Mouse (Mus musculus) liver, embryonic 14.5 days (tissue): ENCODE measurements at regions not wholly inside any gene's neighbourhood (a gene's known extent, or its start where the extent isn't known, plus 50 kb on each side); places are given as distances from the start of the nearest gene placed in this dataset.

Source experiments
- ATAC-seq: fragments of 200-750 bp; cut with Nextera tagmentation; 2 replicates; pipeline ENCODE4 v1.8.0; 2017; ENCODE audit warnings: moderate number of reproducible peaks, mild to moderate bottlenecking, moderate library complexity; ENCODE audit not compliant: insufficient read depth
- DNase-seq, 3 experiments: peaks; one replicate each; pipeline ENCODE4 v3.0.0-alpha.2; 2012 to 2013; ENCODE audit warnings: low read depth in 3 of 3, low spot score in 3 of 3
- H3K27ac ChIP-seq: fragments of 300-500 bp; sonication (generic); 2 replicates; pipeline ENCODE4 v1.5.1; 2014; ENCODE audit warnings: moderate library complexity, mild to moderate bottlenecking, control low read depth, inconsistent platforms
- H3K27me3 ChIP-seq: fragments of 300-500 bp; sonication (generic); 2 replicates; pipeline ENCODE4 v1.6.1; 2014; ENCODE audit warnings: mild to moderate bottlenecking, low read length, moderate library complexity; ENCODE audit not compliant: control insufficient read depth, insufficient read depth
- H3K36me3 ChIP-seq: fragments of 300-500 bp; sonication (generic); replicated peaks from 2 replicates; pipeline ENCODE4 v1.6.1; 2014; ENCODE audit warnings: low read depth; ENCODE audit not compliant: control insufficient read depth, insufficient read depth
- H3K4me1 ChIP-seq, 2 experiments: fragments of 200-500 bp in 1 of 2; fragments of 300-500 bp in 1 of 2; sonication (generic) in 1 of 2; replicated peaks; 2 replicates each; pipeline ENCODE4 v1.6.1; 2012 to 2014; ENCODE audit warnings: antibody characterized with exemption in 1 of 2, inconsistent platforms in 1 of 2, low read length in 1 of 2; ENCODE audit not compliant: control insufficient read depth in 2 of 2, insufficient read depth in 2 of 2
- H3K4me2 ChIP-seq: fragments of 300-500 bp; sonication (generic); 2 replicates; pipeline ENCODE4 v1.6.1; 2014; ENCODE audit warnings: low read depth, mild to moderate bottlenecking, control low read depth, moderate library complexity
- H3K4me3 ChIP-seq, 2 experiments: fragments of 200-500 bp in 1 of 2; fragments of 300-500 bp in 1 of 2; sonication (generic) in 1 of 2; 2 replicates each; pipeline ENCODE4 v1.5.1; 2012 to 2014; ENCODE audit warnings: low read depth in 2 of 2, low read length in 2 of 2, mild to moderate bottlenecking in 2 of 2, control low read depth in 1 of 2, inconsistent platforms in 1 of 2, moderate library complexity in 1 of 2; ENCODE audit not compliant: insufficient read depth in 1 of 2
- H3K9ac ChIP-seq: fragments of 300-500 bp; sonication (generic); replicated peaks from 2 replicates; pipeline ENCODE4 v1.6.1; 2014; ENCODE audit warnings: mild to moderate bottlenecking, control low read depth, moderate library complexity
- H3K9me3 ChIP-seq: fragments of 300-500 bp; sonication (generic); 2 replicates; pipeline ENCODE4 v1.6.1; 2016; ENCODE audit warnings: low read length, mixed read lengths; ENCODE audit not compliant: control insufficient read depth
- CTCF ChIP-seq: IDR thresholded peaks from 2 replicates; pipeline ENCODE4 v1.5.1; 2016; ENCODE audit warnings: antibody characterized with exemption, low read depth, control low read depth
- EP300 ChIP-seq: IDR thresholded peaks from 2 replicates; pipeline ENCODE4 v1.6.1; 2016; ENCODE audit warnings: antibody characterized with exemption, low read depth
- WGBS: fragments of 180-500 bp; shearing (Covaris S2); extraction: QIAGEN DNeasy Blood & Tissue Kit; methylation state at CpG from one replicate; pipeline ENCODE4 v1.1.7; 2014; ENCODE audit not compliant: insufficient replicate concordance; 5-methylcytosine and 5-hydroxymethylcytosine counted together

GRCm38 (mm10) chr6:19945693-19946092, 1079.6 kb downstream of the Ankrd7 start:
- no peak for ATAC-seq
- H3K9ac ChIP-seq, result no peak overlapping the region
- no peak overlapping the region for H3K4me2 ChIP-seq
- WGBS, result 57% methylated on average over 4 of the region's 4 CpGs
- no peak overlapping the region for H3K27ac ChIP-seq
- no peak overlapping the region for H3K4me3 ChIP-seq
- H3K9me3 ChIP-seq, result no peaks in the 10 kb centered on the region
- TF ChIP-seq CTCF (no peak), EP300 (no peak)
- H3K4me1 ChIP-seq, result no peaks in the 10 kb centered on the region
- DNase-seq, result no peak
- no peaks in the 10 kb centered on the region for H3K36me3 ChIP-seq
- no peaks in the 10 kb centered on the region for H3K27me3 ChIP-seq

- DNase-seq, result no peak
- ATAC-seq, result no peak
- no peaks in the 10 kb centered on the region for H3K4me1 ChIP-seq
- no peak overlapping the region for H3K4me3 ChIP-seq
- no peak overlapping the region for H3K27ac ChIP-seq
- no peak overlapping the region for H3K9ac ChIP-seq
- no peak overlapping the region for H3K4me2 ChIP-seq
- TF ChIP-seq CTCF (no peak), EP300 (no peak)
- no peaks in the 10 kb centered on the region for H3K9me3 ChIP-seq
- 5% methylated on average over 1 of the region's 1 CpGs for WGBS
- H3K27me3 ChIP-seq, result no peaks in the 10 kb centered on the region
- H3K36me3 ChIP-seq, result no peaks in the 10 kb centered on the region
These were observed 1109.8 kb downstream of the Ankrd7 start for GRCm38 (mm10) chr6:19975898-19976297.

GRCm38 (mm10) chr6:19991829-19992228, 1125.7 kb downstream of the Ankrd7 start:
- Histone ChIP-seq H3K4me3 (no peak overlapping the region), H3K9ac (no peak overlapping the region), H3K27me3 (no peaks in the 10 kb centered on the region), H3K36me3 (no peaks in the 10 kb centered on the region), H3K4me2 (no peak overlapping the region), H3K4me1 (no peaks in the 10 kb centered on the region), H3K9me3 (no peaks in the 10 kb centered on the region), H3K27ac (no peak overlapping the region)
- no peak for ATAC-seq
- no peak for TF ChIP-seq CTCF
- no peak for TF ChIP-seq EP300
- peak; percentile 3 to 11 (median 7) for DNase-seq
- 14% methylated on average over 1 of the region's 1 CpGs for WGBS

- DNase-seq (peak in 1 of 3 experiments; percentile 3), ATAC-seq (peak; percentile 56; the same call in 1 of the 2 replicates)
These were observed 1162.3 kb downstream of the Ankrd7 start for GRCm38 (mm10) chr6:20028466-20028865.

GRCm38 (mm10) chr6:20037769-20038168, 1171.7 kb downstream of the Ankrd7 start:
- Histone ChIP-seq H3K4me1 (no peaks in the 10 kb centered on the region), H3K27me3 (no peaks in the 10 kb centered on the region), H3K9ac (no peak overlapping the region), H3K36me3 (no peaks in the 10 kb centered on the region), H3K4me2 (no peak overlapping the region), H3K27ac (no peak overlapping the region), H3K9me3 (no peaks in the 10 kb centered on the region), H3K4me3 (no peak overlapping the region)
- TF ChIP-seq CTCF (no peak), EP300 (no peak)
- DNase-seq (no peak), ATAC-seq (no peak)
- WGBS, result 24% methylated on average over 1 of the region's 1 CpGs

More at GRCm38 (mm10) chr6:20028466-20028865, 1162.3 kb downstream of the Ankrd7 start:
- H3K4me2 ChIP-seq, result no peak overlapping the region
- H3K36me3 ChIP-seq, result no peaks in the 10 kb centered on the region
- H3K27ac ChIP-seq, result no peak overlapping the region
- no peaks in the 10 kb centered on the region for H3K27me3 ChIP-seq
- no peak overlapping the region for H3K4me3 ChIP-seq
- H3K9ac ChIP-seq, result no peak overlapping the region
- no peaks in the 10 kb centered on the region for H3K4me1 ChIP-seq
- H3K9me3 ChIP-seq, result no peaks in the 10 kb centered on the region
- TF ChIP-seq CTCF (no peak), EP300 (no peak)

GRCm38 (mm10) chr6:20078666-20079065, 1136.6 kb upstream of the Kcnd2 start:
- Histone ChIP-seq H3K4me2 (no peak overlapping the region), H3K4me1 (no peaks in the 10 kb centered on the region), H3K9ac (no peak overlapping the region), H3K27ac (no peak overlapping the region), H3K36me3 (no peaks in the 10 kb centered on the region), H3K9me3 (no peaks in the 10 kb centered on the region), H3K27me3 (no peaks in the 10 kb centered on the region), H3K4me3 (no peak overlapping the region)
- ATAC-seq, result no peak
- DNase-seq, result no peak
- no peak for TF ChIP-seq CTCF
- TF ChIP-seq EP300, result no peak
